Mouse (Mus musculus) CH12.LX (cell line): ENCODE data around the gene Siglec1. TPM values are rescaled to one million over a fixed set of nuclear protein-coding genes. Genes with fewer than 3 reads are reported as not detected.

Source experiments
- DNase-seq: peaks from one replicate; pipeline ENCODE4 v3.0.0-alpha.2; 2013; ENCODE audit errors: extremely low read depth
- H3K27ac ChIP-seq: 2 replicates; pipeline ENCODE4 v1.5.1; 2012; ENCODE audit warnings: low read depth, mild to moderate bottlenecking, control low read depth, moderate library complexity; ENCODE audit not compliant: insufficient read depth
- H3K27me3 ChIP-seq: replicated peaks from 2 replicates; pipeline ENCODE3; 2012; ENCODE audit warnings: inconsistent platforms
- H3K36me3 ChIP-seq, 2 experiments: replicated peaks in 1 of 2; 2 replicates each; pipeline versions ENCODE3 to v1.6.1; 2012; ENCODE audit warnings: inconsistent platforms in 1 of 2, low read length in 1 of 2, mild to moderate bottlenecking in 1 of 2, mixed read lengths in 1 of 2, moderate library complexity in 1 of 2; ENCODE audit not compliant: control insufficient read depth in 1 of 2, insufficient read depth in 1 of 2
- H3K4me1 ChIP-seq, 2 experiments: 2 replicates each; pipeline ENCODE4 v1.6.1; 2012; ENCODE audit warnings: inconsistent platforms in 1 of 2, moderate library complexity in 1 of 2; ENCODE audit not compliant: insufficient read depth in 2 of 2, control insufficient read depth in 1 of 2
- H3K4me2 ChIP-seq: 2 replicates; pipeline ENCODE4 v1.6.1; 2012; ENCODE audit warnings: low read depth, mild to moderate bottlenecking, control low read depth; ENCODE audit not compliant: poor library complexity, insufficient read depth, severe bottlenecking
- H3K4me3 ChIP-seq, 3 experiments: fragments of 150-350 bp in 1 of 3; sonication (generic) in 1 of 3; replicated peaks in 1 of 3; 2 replicates each; pipeline versions ENCODE3 to v1.5.1; 2011 to 2012; ENCODE audit warnings: low read depth in 2 of 3, low read length in 2 of 3, mild to moderate bottlenecking in 2 of 3, moderate library complexity in 2 of 3, control low read depth in 1 of 3, improper control_type of control experiment in 1 of 3, inconsistent platforms in 1 of 3, mixed read lengths in 1 of 3; ENCODE audit not compliant: poor library complexity in 1 of 3
- H3K79me2 ChIP-seq: replicated peaks from 2 replicates; pipeline ENCODE4 v1.6.1; 2012; ENCODE audit warnings: mild to moderate bottlenecking, moderate library complexity; ENCODE audit not compliant: control insufficient read depth, poor library complexity, insufficient read depth, severe bottlenecking; ENCODE audit errors: extremely low read depth
- H3K9ac ChIP-seq: 2 replicates; pipeline ENCODE4 v1.6.1; 2012; ENCODE audit warnings: low read depth, mild to moderate bottlenecking, control low read depth, moderate library complexity; ENCODE audit not compliant: insufficient read depth
- H3K9me3 ChIP-seq: replicated peaks from 2 replicates; pipeline ENCODE3; 2012; ENCODE audit warnings: low read length, inconsistent platforms, mixed read lengths
- BHLHE40 ChIP-seq: IDR thresholded peaks from 2 replicates; pipeline ENCODE4 v1.6.1; 2011; ENCODE audit warnings: mild to moderate bottlenecking, low read depth, low read length, improper control_type of control experiment
- CHD1 ChIP-seq: IDR thresholded peaks from 2 replicates; pipeline ENCODE4 v1.6.1; 2012; ENCODE audit warnings: low read depth, low read length, improper control_type of control experiment, inconsistent platforms
- CHD2 ChIP-seq: IDR thresholded peaks from 2 replicates; pipeline ENCODE4 v1.6.1; 2011; ENCODE audit warnings: low read length, improper control_type of control experiment
- CTCF ChIP-seq, 2 experiments: IDR thresholded peaks in 1 of 2; conservative IDR thresholded peaks in 1 of 2; 2 replicates each; pipeline ENCODE4 v1.5.1; 2011 to 2012; ENCODE audit warnings: low read depth in 2 of 2, low read length in 2 of 2, improper control_type of control experiment in 1 of 2, inconsistent platforms in 1 of 2, mild to moderate bottlenecking in 1 of 2, moderate library complexity in 1 of 2
- E2F4 ChIP-seq: IDR thresholded peaks from 2 replicates; pipeline ENCODE4 v1.6.1; 2011; ENCODE audit warnings: low read depth, low read length, improper control_type of control experiment; ENCODE audit not compliant: insufficient replicate concordance
- ELF1 ChIP-seq: IDR thresholded peaks from 2 replicates; pipeline ENCODE4 v1.6.1; 2014; ENCODE audit warnings: low read depth, mild to moderate bottlenecking, inconsistent platforms, low read length, improper control_type of control experiment
- EP300 ChIP-seq: IDR thresholded peaks from 2 replicates; pipeline ENCODE4 v1.6.1; 2011; ENCODE audit warnings: low read length, improper control_type of control experiment
- GABPA ChIP-seq: IDR thresholded peaks from 2 replicates; pipeline ENCODE4 v1.6.1; 2012; ENCODE audit warnings: low read depth, low read length, improper control_type of control experiment, inconsistent platforms; ENCODE audit not compliant: insufficient replicate concordance
- HCFC1 ChIP-seq: IDR thresholded peaks from 2 replicates; pipeline ENCODE4 v1.6.1; 2012; ENCODE audit warnings: low read depth, mild to moderate bottlenecking, inconsistent platforms, low read length, improper control_type of control experiment
- IRF4 ChIP-seq: IDR thresholded peaks from 2 replicates; pipeline ENCODE4 v1.6.1; 2014; ENCODE audit warnings: low read depth, mild to moderate bottlenecking, inconsistent platforms, low read length, improper control_type of control experiment
- JUN ChIP-seq: IDR thresholded peaks from 2 replicates; pipeline ENCODE4 v1.6.1; 2011; ENCODE audit warnings: low read depth, mild to moderate bottlenecking, low read length, improper control_type of control experiment, moderate library complexity; ENCODE audit not compliant: insufficient read depth
- JUND ChIP-seq: conservative IDR thresholded peaks from 2 replicates; pipeline ENCODE4 v1.6.1; 2011; ENCODE audit warnings: low read depth, low read length, improper control_type of control experiment
- KAT2A ChIP-seq: IDR thresholded peaks from 2 replicates; pipeline ENCODE4 v1.6.1; 2012; ENCODE audit warnings: low read length, improper control_type of control experiment, inconsistent platforms; ENCODE audit not compliant: insufficient replicate concordance
- MAFK ChIP-seq: IDR thresholded peaks from 2 replicates; pipeline ENCODE4 v1.6.1; 2011; ENCODE audit warnings: low read length, improper control_type of control experiment; ENCODE audit not compliant: insufficient replicate concordance
- MAX ChIP-seq: IDR thresholded peaks from 2 replicates; pipeline ENCODE4 v1.6.1; 2011; ENCODE audit warnings: low read length, improper control_type of control experiment
- MAZ ChIP-seq: IDR thresholded peaks from 2 replicates; pipeline ENCODE4 v1.6.1; 2012; ENCODE audit warnings: low read depth, mild to moderate bottlenecking, inconsistent platforms, low read length, improper control_type of control experiment, moderate library complexity
- MEF2A ChIP-seq: IDR thresholded peaks from 2 replicates; pipeline ENCODE4 v1.6.1; 2014; ENCODE audit warnings: low read depth, mild to moderate bottlenecking, inconsistent platforms, low read length, improper control_type of control experiment, borderline replicate concordance
- MXI1 ChIP-seq: IDR thresholded peaks from 2 replicates; pipeline ENCODE4 v1.6.1; 2011; ENCODE audit warnings: mild to moderate bottlenecking, low read depth, low read length, improper control_type of control experiment
- MYC ChIP-seq: IDR thresholded peaks from 2 replicates; pipeline ENCODE4 v1.6.1; 2011; ENCODE audit warnings: low read depth, mild to moderate bottlenecking, improper control_type of control experiment, low read length
- NELFE ChIP-seq: IDR thresholded peaks from 2 replicates; pipeline ENCODE4 v1.6.1; 2011; ENCODE audit warnings: low read depth, low read length, improper control_type of control experiment
- NRF1 ChIP-seq: IDR thresholded peaks from 2 replicates; pipeline ENCODE4 v1.6.1; 2014; ENCODE audit warnings: low read depth, mild to moderate bottlenecking, inconsistent platforms, low read length, improper control_type of control experiment, moderate library complexity
- PAX5 ChIP-seq: IDR thresholded peaks from 2 replicates; pipeline ENCODE4 v1.6.1; 2012; ENCODE audit warnings: low read length, inconsistent platforms, mixed read lengths
- POLR2A ChIP-seq: IDR thresholded peaks from 2 replicates; pipeline ENCODE4 v1.6.1; 2011; ENCODE audit warnings: low read depth, mild to moderate bottlenecking, improper control_type of control experiment, low read length
- POLR2AphosphoS2 ChIP-seq: IDR thresholded peaks from 2 replicates; pipeline ENCODE4 v1.6.1; 2011; ENCODE audit warnings: low read depth, low read length, improper control_type of control experiment
- RCOR1 ChIP-seq: conservative IDR thresholded peaks from 2 replicates; pipeline ENCODE4 v1.6.1; 2012; ENCODE audit warnings: low read depth, mild to moderate bottlenecking, inconsistent platforms, low read length, improper control_type of control experiment
- TBP ChIP-seq: conservative IDR thresholded peaks from 2 replicates; pipeline ENCODE4 v1.6.1; 2011; ENCODE audit warnings: low read depth, low read length, improper control_type of control experiment
- TCF12 ChIP-seq: IDR thresholded peaks from 2 replicates; pipeline ENCODE4 v1.6.1; 2014; ENCODE audit warnings: low read depth, mild to moderate bottlenecking, inconsistent platforms, low read length, improper control_type of control experiment
- UBTF ChIP-seq: IDR thresholded peaks from 2 replicates; pipeline ENCODE4 v1.6.1; 2012; ENCODE audit warnings: low read depth, mild to moderate bottlenecking, inconsistent platforms, low read length, improper control_type of control experiment, moderate library complexity
- USF1 ChIP-seq: IDR thresholded peaks from 2 replicates; pipeline ENCODE4 v1.6.1; 2014; ENCODE audit warnings: low read depth, mild to moderate bottlenecking, inconsistent platforms, low read length, improper control_type of control experiment
- USF2 ChIP-seq: conservative IDR thresholded peaks from 2 replicates; pipeline ENCODE4 v1.6.1; 2011; ENCODE audit warnings: low read depth, low read length, improper control_type of control experiment
- ZMIZ1 ChIP-seq: IDR thresholded peaks from 2 replicates; pipeline ENCODE4 v1.6.1; 2012; ENCODE audit warnings: low read depth, mild to moderate bottlenecking, inconsistent platforms, low read length, improper control_type of control experiment
- ZNF384 ChIP-seq: IDR thresholded peaks from 2 replicates; pipeline ENCODE4 v1.6.1; 2012; ENCODE audit warnings: low read depth, low read length, improper control_type of control experiment, inconsistent platforms
- dilution Hi-C: fragments of 300-500 bp; cut with MboI; formaldehyde crosslinking; loops from 2 replicates; pipeline ENCODE4 v1.14.3; 2020; ENCODE audit warnings: low sequenced_read_pairs; ENCODE audit not compliant: extremely low pct_unique_long_range_greater_than_20kb, extremely low pct_ligation_motif_present
- in situ Hi-C: fragments of 300-500 bp; cut with MboI; formaldehyde crosslinking; loops from 3 replicates; pipeline ENCODE4 v1.14.3; 2019; ENCODE audit warnings: low sequenced_read_pairs, low pct_ligation_motif_present, low pct_unique_long_range_greater_than_20kb, mixed read lengths
- polyA plus RNA-seq: library from polyadenylated mRNA; unstranded; fragments of >175 nt; gene quantifications from 2 replicates; pipeline ENCODE4 v1.2.1, GENCODE M21; 2012; ENCODE audit warnings: low read depth; ENCODE audit not compliant: insufficient read length
- total RNA-seq, 2 experiments: library from RNA; depleted of rRNA; stranded (reverse); fragments of 300-350 nt in 1 of 2; fragments of >200 nt in 1 of 2; gene quantifications; 2 replicates each; pipeline ENCODE4 v1.2.3; 2012 to 2014

Siglec1 gene
- total and polyA plus RNA-seq, 3 experiments: not detected

- DNase-seq: no peak
- H3K9me3 ChIP-seq: no peaks in the 10 kb centered on the region
- TF ChIP-seq TBP (no peak), MAFK (no peak), ZMIZ1 (no peak), TCF12 (no peak), HCFC1 (no peak), MYC (no peak), PAX5 (no peak), KAT2A (no peak), POLR2A (no peak), MXI1 (no peak), POLR2AphosphoS2 (no peak), MEF2A (no peak), MAX (no peak), RCOR1 (no peak), USF1 (no peak), NRF1 (no peak)
- dilution Hi-C loops (no loop called here), in situ Hi-C loops (no loop called here)
- H3K9ac ChIP-seq: no peak overlapping the region
- H3K4me3 ChIP-seq: no peak overlapping the region
- no peaks in the 10 kb centered on the region for H3K36me3 ChIP-seq
- H3K4me2 ChIP-seq: no peak overlapping the region
- no peak overlapping the region for H3K27ac ChIP-seq
- no peaks in the 10 kb centered on the region for H3K79me2 ChIP-seq
- H3K4me1 ChIP-seq: peaks cover 13 to 50% of the 10 kb centered on the region in 2 experiments
- peaks cover 37% of the 10 kb centered on the region for H3K27me3 ChIP-seq
Observed at GRCm38 (mm10) chr2:131128211-131128610, 41.6 kb upstream of the Siglec1 start.

GRCm38 (mm10) chr2:131127161-131127730, 40.7 kb upstream of the Siglec1 start, which contains the start of gene Hspa12b:
Gene Hspa12b (plus strand): TSS chr2:131127280.
- Histone ChIP-seq H3K4me2 (peak within 1 kb of the TSS; percentile 55), H3K27me3 (peaks cover 42% of the 10 kb centered on the region), H3K9ac (peak within 1 kb of the TSS; percentile 23; the same call in 1 of the 2 replicates), H3K79me2 (no peaks in the 10 kb centered on the region), H3K4me3 (peak within 1 kb of the TSS; percentile 34 to 55 (median 43)), H3K9me3 (no peaks in the 10 kb centered on the region), H3K36me3 (no peaks in the 10 kb centered on the region), H3K27ac (no peak within 1 kb of the TSS), H3K4me1 (peaks cover 13 to 50% of the 10 kb centered on the region in 2 experiments)
- in situ Hi-C loops (no loop called here), dilution Hi-C loops (no loop called here)
- no peak for TF ChIP-seq CHD1
- no peak for TF ChIP-seq GABPA
- TF ChIP-seq UBTF: no peak
- no peak for TF ChIP-seq ZNF384
- TF ChIP-seq EP300: no peak
- no peak for TF ChIP-seq CTCF (conservative IDR thresholded peaks at IDR 0.05 in 1 of 2, IDR thresholded peaks at IDR 0.05 in 1 of 2; ENCODE audit: low read depth in 2 of 2, low read length in 2 of 2)
- TF ChIP-seq ZMIZ1: no peak
- TF ChIP-seq POLR2A: 0 out of 2 replicates have a peak, but pooled peaks have one; percentile 19
- TF ChIP-seq BHLHE40: no peak
- no peak for TF ChIP-seq JUND
- peak; percentile 68; the same call in 1 of the 2 replicates for TF ChIP-seq MAZ
- no peak for TF ChIP-seq USF1
- TF ChIP-seq E2F4: no peak
- TF ChIP-seq ELF1: no peak
- TF ChIP-seq NELFE: no peak
- no peak for TF ChIP-seq USF2
- no peak for TF ChIP-seq MAX
- peak; percentile 51; the same call in 1 of the 2 replicates for TF ChIP-seq NRF1
- TF ChIP-seq CHD2: no peak
- no peak for TF ChIP-seq HCFC1
- peak; percentile 11; the same call in 1 of the 2 replicates for TF ChIP-seq IRF4
- TF ChIP-seq POLR2AphosphoS2: no peak
- no peak for TF ChIP-seq KAT2A
- TF ChIP-seq JUN: no peak
- TF ChIP-seq PAX5: no peak
- no peak for TF ChIP-seq TCF12
- no peak for DNase-seq
